Mouse (Mus musculus) thymus, adult 18-20 months (tissue): Measurements from ENCODE around the gene Lrtm1.

Experiments
- DNase-seq, 2 experiments: peaks; one replicate each; pipeline ENCODE4 v3.0.0; 2022; ENCODE audit warnings: mixed read lengths in 2 of 2

Gene Lrtm1

DNA sequence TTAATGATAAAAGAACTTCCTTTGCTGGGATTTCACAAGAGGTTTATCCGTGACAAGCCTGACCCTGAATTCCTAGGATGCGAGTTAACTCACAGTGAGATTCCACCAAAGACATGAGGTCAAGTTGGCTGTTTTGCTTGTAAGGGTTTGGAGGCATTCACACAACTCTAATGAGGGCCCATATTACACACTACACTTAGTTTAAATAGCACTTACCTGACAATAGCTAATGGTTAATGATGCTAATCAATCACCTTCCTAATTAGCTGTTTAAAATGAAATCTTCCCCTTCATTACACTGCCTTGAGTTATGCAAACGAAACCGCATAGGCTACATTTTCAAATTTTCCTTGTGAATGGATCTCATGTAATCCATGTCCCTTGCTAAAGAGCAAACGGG lies 20.2 kb downstream of the Lrtm1 start:
- no peak for DNase-seq

DNA sequence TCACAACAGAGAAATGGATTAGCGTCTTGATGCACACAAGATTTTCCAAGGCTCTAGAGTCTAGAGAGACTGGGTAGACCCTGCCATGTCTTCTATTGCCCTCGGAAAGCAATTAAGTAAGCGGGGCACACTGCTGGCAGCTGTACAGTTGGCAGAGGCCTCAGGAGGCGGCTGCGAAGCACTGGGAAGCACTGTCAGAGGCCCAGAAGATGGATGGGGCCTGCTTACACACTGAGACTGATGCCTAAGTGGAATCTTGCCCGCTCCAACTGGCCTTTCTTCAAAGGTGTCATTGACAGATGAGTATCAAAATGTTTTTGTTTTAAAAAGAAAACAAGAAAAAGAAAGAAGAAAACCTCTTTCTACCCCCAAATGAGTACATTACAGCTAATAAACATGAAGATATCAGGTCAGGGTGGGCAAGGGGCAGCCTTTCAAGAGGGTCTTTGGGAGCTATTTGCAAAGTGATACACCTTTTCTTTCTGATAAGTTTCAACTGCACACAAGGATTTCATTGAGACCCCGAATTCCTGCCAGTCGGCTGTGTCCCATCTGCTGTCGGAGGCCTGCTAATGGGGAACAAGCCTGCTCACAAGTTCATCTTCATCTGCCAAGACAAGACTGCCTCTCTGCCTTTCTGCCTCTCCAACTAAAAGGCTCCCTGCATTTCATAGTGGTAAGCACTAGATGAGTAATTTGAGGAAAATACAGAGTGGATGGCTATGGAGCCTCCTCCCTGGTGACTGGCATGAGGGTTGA lies 22.8 kb downstream of the Lrtm1 start:
- no peak for DNase-seq

- no peak for DNase-seq
Observed at GRCm38 (mm10) chr14:29041498-29041897, 23.5 kb downstream of the Lrtm1 start.

DNA sequence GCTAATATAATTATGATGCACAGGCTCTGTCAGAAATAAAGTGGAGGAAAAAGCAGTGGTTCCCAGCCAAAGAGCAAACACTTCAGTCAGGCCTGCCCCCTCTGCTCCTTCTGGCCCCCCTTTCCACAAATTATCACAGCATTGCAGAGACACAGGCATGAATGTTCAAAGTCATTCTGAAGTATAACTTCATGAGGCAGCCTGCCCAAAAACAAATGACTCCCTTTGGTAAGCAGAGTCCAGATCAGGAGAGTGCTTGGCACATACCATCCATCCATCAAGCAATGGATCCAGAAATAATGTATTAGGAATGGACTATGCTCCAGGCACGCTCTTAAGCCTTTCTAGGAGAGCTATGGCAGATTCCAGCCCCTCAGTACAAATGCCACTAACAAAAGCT lies 24.3 kb downstream of the Lrtm1 start:
- no peak for DNase-seq

DNA sequence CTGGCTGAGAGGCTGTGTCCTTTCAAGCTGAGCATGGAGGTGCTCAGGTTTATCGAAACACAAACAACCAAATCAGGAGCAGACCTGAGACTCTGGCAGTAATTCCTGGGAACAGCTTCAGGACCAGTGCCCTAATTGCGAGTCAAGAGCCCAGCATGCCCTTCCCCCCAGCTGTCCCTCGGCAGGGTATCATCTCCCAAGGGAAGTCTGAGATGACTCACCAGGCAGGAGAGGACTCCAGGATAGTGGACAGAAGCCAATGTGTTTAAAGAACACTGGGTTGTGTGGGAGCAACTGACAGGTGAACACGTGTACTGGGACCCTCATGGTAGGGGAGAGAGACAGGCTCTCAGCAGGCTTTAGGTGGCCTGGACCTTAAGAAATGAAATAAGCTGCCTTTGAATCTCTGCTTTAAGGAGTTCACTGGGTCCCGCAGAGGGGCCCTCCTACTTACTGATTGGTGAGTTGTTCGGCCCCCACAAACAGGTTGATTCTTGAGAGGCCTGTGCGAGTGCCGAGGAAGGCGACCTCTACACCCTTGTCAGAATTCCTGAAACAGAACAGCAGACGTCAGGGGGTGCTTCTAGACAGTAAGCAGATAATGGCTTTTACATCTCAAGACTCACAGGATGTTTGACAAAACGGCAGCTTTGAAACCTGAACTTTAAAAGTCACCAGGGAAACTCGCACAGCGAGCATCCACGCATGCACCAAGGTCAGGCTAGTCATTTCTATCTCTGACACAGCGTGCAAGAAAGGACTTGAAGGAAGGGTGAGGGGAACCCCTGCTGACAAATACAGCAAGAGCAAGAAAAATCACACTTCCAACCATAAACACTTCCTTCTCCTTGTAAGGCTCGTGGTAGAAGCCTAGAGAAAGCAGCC lies 34.2 kb downstream of the Lrtm1 start:
- no peak for DNase-seq

DNA sequence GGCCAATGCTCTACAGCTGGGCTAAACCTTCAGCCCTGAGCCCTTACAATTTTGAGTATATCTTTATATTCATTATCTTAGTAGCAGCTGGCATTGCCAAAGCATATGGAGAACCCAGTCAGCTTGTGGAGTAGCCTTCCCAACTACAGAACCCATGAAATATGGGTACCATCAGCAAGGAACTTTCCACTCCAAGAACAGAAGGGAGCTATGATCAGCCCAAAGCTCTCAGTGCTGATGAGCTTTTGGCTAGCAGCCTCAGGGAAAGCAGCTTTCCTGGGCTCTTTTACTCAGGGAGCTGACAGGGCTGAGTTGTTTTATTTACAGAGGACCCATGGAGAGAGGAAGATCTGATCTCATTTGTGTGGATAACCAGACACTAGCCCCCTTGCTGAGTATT lies 42.7 kb downstream of the Lrtm1 start:
- no peak for DNase-seq

DNA sequence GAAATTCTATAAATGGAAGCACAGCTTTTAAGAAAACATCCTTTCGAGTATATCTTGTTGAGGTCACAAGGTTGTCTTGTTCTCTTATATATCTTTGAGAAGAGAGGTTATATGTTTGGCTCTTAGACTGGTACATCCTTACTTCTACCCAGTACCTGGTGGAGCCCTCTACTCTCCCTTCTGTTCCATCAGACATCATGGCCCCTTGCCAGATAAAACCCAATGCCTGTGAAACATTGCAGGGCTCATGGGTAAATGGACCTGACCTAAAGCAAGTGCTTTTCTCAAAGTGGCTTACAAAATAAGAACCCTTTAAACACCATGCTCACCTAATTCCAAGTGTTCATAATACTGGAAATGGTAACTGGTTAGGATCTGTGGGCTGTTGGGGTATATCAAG lies 43.5 kb downstream of the Lrtm1 start:
- no peak for DNase-seq

DNA sequence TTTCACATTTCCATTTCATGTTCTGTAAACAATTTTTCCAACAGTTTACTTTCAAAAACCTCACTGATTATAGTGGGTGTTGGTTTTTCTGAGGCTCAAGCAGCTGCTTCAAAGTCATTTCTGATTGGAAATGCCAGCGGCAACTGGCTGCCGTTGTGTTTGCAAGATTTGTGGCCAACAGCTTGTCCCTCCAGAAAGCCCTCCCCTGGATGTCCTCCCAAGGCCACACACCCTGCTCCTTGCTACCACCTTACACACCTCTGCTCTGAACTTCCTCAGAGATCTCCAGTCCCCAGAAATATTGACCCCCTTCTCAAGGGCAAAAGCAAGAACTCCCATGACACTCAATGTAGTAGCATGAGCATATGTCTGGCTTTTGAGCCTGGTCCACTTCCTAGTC lies 44.7 kb downstream of the Lrtm1 start:
- no peak for DNase-seq

- DNase-seq: no peak
Observed at GRCm38 (mm10) chr14:29073747-29074146, 55.7 kb downstream of the Lrtm1 start.

DNA sequence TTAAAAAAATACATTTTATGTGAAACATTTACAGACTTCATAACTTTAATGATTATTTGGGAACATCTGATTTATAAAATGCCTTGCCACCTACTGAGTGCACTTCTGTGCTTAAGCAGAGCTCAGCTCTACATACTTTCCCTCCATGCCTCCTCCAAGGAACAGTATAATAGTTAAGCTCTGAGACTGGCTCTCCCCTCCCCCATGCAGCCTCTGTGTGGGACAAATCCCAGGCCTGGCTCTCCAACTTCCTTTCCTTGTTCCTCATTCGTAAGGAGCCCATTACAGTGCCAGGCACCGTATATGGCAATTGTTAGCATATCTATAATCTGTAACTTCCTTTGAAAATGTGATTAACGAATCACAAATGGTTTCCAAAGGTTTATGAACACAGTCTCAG lies 59.4 kb downstream of the Lrtm1 start:
- no peak for DNase-seq

GRCm38 (mm10) chr14:29080228-29080627 lies 62.2 kb downstream of the Lrtm1 start:
- DNase-seq: no peak

- DNase-seq: no peak
Observed at GRCm38 (mm10) chr14:29080630-29081029, 62.6 kb downstream of the Lrtm1 start.

- DNase-seq: no peak
Observed at GRCm38 (mm10) chr14:29082171-29082570, 64.2 kb downstream of the Lrtm1 start.
